Mouse (Mus musculus) naive thymus-derived CD4-positive, alpha-beta T cell, adult 2 months (primary cell): ENCODE data around the gene Cyp4a12a.
A peak's percentile ranks its signal among the peaks of the same experiment; 100 is the strongest.
"Not testable (repeated sequence)": the region's sequence is repeated elsewhere in the genome, so short reads cannot be mapped to it uniquely, and the experiment has no call there.

Experiments
- DNase-seq: peaks from one replicate; pipeline ENCODE4 v3.0.0-alpha.2; 2011; ENCODE audit warnings: low read depth

Cyp4a12a gene

GRCm38 (mm10) chr4:115298746-115299145, at the start of gene Cyp4a12a:
TSS of gene Cyp4a12a (plus strand) at chr4:115299046.
- DNase-seq: not testable (repeated sequence)

- DNase-seq: not testable (repeated sequence)
Observed at GRCm38 (mm10) chr4:115264687-115265569, 33.9 kb upstream of the Cyp4a12a start.

GRCm38 (mm10) chr4:115278215-115278982, 20.4 kb upstream of the Cyp4a12a start:
- DNase-seq: not testable (repeated sequence)

GRCm38 (mm10) chr4:115280342-115280741, 18.5 kb upstream of the Cyp4a12a start:
- DNase-seq: peak; percentile 4

GRCm38 (mm10) chr4:115280779-115281178, 18.1 kb upstream of the Cyp4a12a start:
- not testable (repeated sequence) for DNase-seq

GRCm38 (mm10) chr4:115281231-115281767, 17.5 kb upstream of the Cyp4a12a start:
- peak; percentile 35 for DNase-seq

- DNase-seq: not testable (repeated sequence)
Observed at GRCm38 (mm10) chr4:115325722-115326121, 26.9 kb downstream of the Cyp4a12a start.

- not testable (repeated sequence) for DNase-seq
Observed at GRCm38 (mm10) chr4:115365624-115366023, 66.8 kb downstream of the Cyp4a12a start.

GRCm38 (mm10) chr4:115368067-115368466, 69.2 kb downstream of the Cyp4a12a start:
- not testable (repeated sequence) for DNase-seq
